Mouse (Mus musculus) c-Kit-positive CD71-negative TER-119-negative erythroid progenitor cells, embryonic 14.5 days (primary cell): ENCODE data around the gene Lgr4.

Experiments
- DNase-seq: peaks from one replicate; pipeline ENCODE4 v3.0.0-alpha.2; 2013; ENCODE audit warnings: low read depth

Gene Lgr4

GRCm38 (mm10) chr2:109950311-109950710 is 32.9 kb downstream of the Lgr4 start:
- no peak for DNase-seq

GRCm38 (mm10) chr2:109951050-109951449 is 33.6 kb downstream of the Lgr4 start:
- no peak for DNase-seq

- DNase-seq = no peak
Measured at GRCm38 (mm10) chr2:109953048-109953717, 35.7 kb downstream of the Lgr4 start.

GRCm38 (mm10) chr2:109953893-109954292 is 36.4 kb downstream of the Lgr4 start:
- no peak for DNase-seq

GRCm38 (mm10) chr2:109955060-109955459 is 37.6 kb downstream of the Lgr4 start:
- DNase-seq = no peak

GRCm38 (mm10) chr2:109955910-109956309 is 38.5 kb downstream of the Lgr4 start:
- no peak for DNase-seq

GRCm38 (mm10) chr2:109956785-109957184 is 39.3 kb downstream of the Lgr4 start:
- DNase-seq = no peak

GRCm38 (mm10) chr2:109958692-109959406 is 41.4 kb downstream of the Lgr4 start:
- no peak for DNase-seq

- DNase-seq = no peak
Measured at GRCm38 (mm10) chr2:109959407-109960075, 42.1 kb downstream of the Lgr4 start.

- no peak for DNase-seq
Measured at GRCm38 (mm10) chr2:109960246-109960645, 42.8 kb downstream of the Lgr4 start.

- no peak for DNase-seq
Measured at GRCm38 (mm10) chr2:109961174-109961573, 43.7 kb downstream of the Lgr4 start.

GRCm38 (mm10) chr2:109963591-109964258 is 46.3 kb downstream of the Lgr4 start:
- DNase-seq = no peak

- no peak for DNase-seq
Measured at GRCm38 (mm10) chr2:109965753-109966420, 48.4 kb downstream of the Lgr4 start.

GRCm38 (mm10) chr2:109966863-109967262 is 49.4 kb downstream of the Lgr4 start:
- DNase-seq = no peak

- DNase-seq = no peak
Measured at GRCm38 (mm10) chr2:109969381-109969780, 51.9 kb downstream of the Lgr4 start.

GRCm38 (mm10) chr2:109969926-109970532 is 52.6 kb downstream of the Lgr4 start:
- no peak for DNase-seq

- no peak for DNase-seq
Measured at GRCm38 (mm10) chr2:109970744-109971410, 53.4 kb downstream of the Lgr4 start.

- DNase-seq = no peak
Measured at GRCm38 (mm10) chr2:109972310-109972709, 54.9 kb downstream of the Lgr4 start.

- no peak for DNase-seq
Measured at GRCm38 (mm10) chr2:109972922-109973321, 55.5 kb downstream of the Lgr4 start.

- DNase-seq = no peak
Measured at GRCm38 (mm10) chr2:109974807-109975206, 57.4 kb downstream of the Lgr4 start.

- no peak for DNase-seq
Measured at GRCm38 (mm10) chr2:109976181-109976580, 58.7 kb downstream of the Lgr4 start.
